Mouse (Mus musculus) natural killer cell, adult 2 months (primary cell): Measurements from ENCODE around the gene Vps8.

Experiments
- DNase-seq, 2 experiments: peaks; one replicate each; pipeline ENCODE4 v3.0.0; 2022; ENCODE audit warnings: low spot score in 2 of 2

The Vps8 gene

DNA sequence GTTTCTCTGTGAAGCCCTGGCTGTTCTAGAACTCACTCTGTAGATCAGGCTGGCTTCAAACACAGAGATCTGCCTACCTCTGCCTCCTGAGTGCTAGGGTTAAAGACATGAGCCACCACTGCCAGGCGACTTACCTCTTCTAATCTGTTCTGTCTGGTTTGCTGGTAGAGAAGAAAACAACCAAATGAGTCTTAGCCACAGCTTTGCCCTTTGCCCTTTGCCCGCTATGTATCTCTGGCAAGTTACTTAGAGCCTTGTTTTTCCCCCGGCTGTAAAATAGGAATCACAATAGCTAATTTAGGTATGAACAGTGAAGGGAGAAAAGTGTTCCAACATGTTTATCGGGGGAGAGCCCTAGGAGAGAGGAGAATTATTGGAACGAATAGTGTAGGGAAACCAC lies 18.3 kb upstream of the Vps8 start:
- DNase-seq, result no peak

DNA sequence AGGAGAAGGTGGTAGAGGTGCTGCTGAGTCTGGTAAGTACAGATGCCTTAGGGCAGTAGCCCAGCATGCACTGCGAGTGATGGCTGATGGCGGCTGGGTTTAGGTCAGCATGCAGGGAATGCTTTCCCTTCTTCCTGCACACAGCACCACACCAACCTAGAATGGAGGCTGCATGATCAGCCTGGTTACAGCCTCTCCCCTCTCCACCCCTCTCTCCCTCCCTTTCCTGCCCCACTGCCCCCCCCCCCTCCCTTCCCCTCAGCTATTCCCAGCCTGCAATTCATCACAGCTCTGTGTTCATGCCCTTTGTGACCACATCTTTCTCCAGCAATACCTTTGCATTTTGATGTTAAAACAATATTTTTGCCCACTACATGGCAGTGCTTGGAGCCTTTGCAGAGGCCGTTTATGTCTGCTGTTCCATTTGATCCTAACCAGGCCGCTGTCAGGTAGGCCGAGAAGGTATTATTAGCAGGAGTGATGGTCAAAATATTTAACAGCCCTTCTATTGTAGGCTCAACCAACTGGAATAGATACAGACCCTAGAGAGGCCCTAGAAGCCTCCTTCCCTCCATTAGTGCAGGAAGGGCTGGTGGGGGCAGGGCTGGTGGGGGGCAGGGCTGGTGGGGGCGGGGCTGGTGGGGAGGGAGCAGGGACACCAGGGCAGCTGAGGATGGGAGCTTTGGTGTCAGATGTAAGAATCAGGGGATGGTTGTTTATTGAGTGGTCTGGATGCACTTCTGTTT lies 17.5 kb upstream of the Vps8 start:
- no peak for DNase-seq

DNA sequence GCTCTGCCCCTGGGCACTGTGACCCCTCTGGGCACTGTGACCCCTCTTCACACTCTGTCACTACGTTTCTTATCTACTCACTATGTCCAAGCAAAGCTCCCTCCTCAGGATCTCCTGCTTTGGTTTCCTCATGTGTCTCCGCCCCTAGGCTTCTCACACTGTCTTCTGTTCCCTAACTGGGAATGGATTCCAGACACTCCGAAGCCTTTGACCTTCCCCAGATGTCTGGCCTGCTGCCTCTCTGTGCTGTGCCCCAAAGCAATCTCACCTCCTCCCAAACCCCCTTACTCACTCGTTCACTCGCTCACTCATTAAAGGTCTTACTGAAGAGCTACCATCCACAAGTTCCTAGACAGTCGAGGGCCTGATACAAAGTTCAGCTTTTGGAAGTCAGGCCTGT lies 16.8 kb upstream of the Vps8 start:
- no peak for DNase-seq

DNA sequence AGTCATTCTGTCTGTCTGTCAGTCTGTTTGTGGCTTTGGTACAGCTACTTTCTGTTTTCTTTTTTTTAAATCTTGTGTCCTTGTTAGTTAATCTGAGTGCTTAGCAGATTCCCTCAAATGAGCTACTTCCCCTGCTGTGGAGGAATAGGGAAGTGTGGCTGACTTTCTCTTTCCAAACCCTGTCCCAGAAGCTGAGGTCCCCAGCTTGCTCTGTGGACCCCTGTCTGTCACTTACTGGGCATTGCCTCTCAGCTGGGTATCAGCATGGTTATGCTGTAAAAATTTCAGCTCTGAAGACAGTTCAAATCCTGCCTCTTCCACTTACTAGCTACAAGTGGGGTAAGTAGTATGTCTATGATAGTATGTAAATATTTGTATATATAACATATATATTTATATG lies 11.1 kb upstream of the Vps8 start:
- no peak for DNase-seq

DNA sequence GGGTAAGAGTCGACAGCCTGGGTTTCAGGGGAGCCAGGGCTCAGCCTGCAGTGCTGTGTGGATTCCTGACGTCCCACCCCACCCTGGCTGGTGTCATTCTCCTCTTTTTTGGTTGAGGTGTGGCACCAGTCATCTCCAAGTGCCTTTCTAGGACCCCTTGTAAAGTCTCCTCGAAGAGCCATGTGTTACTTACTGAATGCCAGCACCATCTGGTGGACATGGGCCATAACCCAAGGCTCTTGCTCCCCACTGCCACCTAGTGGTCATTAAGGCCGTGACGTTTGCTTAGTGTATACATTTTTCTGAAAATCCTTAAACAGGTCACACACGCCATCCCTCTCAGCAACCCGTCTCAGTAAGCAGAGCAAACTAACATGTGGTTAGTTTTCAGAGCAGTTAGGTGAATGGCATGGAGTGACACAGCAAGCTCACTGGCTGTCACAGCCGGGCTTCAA lies 10.3 kb upstream of the Vps8 start:
- DNase-seq, result peak; percentile 58 to 79

DNA sequence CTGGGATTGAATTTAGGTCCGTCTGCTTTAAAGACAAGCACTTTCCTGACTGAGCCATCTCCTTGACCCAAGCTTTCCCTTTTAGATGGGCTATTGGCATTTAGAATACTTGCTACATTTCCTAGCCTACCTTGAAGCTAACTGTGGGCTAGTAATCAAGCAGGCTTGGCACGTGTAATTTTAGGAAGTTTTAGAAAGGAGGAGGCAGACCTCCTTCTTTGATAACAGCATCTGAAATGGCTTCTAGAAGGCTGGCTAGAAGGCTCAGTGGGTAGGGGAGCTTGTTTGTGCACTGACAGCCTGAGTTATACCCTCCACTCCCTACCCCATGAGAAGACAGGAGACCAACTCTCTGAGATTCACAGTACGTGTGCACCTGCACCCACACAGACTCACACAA lies 9.1 kb upstream of the Vps8 start:
- no peak for DNase-seq

DNA sequence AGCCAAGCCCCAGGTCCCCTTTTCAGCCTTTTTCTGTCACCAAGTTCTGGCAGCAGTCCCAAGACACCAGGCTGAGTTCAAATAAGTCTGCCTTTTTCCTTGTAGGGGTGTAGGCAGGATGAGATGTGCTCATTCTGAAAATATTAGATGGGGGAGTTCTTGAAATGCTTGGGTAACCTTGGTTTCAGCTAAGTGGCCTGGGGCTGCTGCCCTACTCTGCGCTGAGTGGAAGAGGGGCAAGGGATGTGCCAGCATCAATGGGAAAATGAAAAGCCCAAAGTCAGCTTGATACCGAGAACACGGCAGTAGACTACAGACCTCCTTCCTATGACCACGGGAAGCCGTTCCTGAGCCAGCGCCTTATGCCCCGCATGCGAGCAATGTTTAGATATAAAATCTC lies 7.8 kb upstream of the Vps8 start:
- DNase-seq, result no peak

DNA sequence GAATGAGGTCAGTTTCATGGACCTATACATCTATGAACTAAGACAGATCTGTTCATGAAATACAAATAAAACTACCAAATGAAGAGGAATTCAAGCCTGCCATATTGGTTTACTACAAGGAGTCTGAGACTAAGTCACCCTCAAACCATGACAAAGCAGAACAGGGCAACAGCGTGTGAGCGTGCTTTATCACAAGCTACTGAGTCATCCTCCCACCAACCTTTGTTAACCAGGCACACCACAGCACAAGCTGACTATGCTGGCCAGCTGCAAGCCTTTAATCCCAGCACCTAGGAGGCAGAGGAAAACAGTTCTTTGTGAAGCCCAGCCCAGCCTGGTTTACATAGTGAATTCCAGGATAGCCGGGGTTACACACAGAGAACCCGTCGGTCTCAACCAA lies 4.9 kb upstream of the Vps8 start:
- DNase-seq, result no peak

DNA sequence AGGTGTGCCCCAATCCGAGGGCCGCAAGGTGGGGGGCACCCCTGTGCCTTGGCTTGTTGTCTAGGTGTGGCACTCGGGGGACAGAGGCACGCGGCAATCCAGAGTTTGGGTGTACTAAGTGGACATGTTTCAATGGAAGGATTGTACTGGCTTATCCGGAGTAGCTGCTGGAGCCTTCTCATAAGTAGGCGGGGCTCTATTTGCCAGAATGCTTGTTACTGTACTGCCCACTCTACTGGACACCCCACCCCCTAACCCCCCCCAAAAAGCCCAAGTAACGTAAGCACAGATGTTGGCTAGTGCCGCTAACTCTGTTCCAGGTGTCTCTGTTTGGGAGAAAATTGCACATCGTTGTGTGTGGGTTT lies 610 bp downstream of the Vps8 start:
- DNase-seq, result no peak

DNA sequence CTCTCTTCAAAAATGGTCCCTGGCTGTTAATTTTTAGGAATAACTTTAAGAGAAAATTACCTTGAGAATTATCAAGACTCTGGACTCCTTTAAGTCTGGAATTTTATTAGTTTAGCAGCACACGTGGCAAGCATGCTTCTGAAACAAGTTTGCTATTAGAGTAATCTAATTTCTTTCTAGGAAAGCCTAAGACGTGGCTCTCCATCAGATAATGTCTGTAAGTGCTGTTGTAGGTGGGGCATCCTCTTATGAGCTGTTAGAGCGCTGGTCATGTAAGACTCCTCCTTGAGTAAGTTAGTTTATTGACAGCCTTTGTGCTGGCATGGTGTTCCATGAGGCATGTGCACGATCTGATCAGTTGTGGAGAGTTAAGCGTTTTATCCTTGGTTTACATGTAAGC lies 5.2 kb downstream of the Vps8 start:
- no peak for DNase-seq

DNA sequence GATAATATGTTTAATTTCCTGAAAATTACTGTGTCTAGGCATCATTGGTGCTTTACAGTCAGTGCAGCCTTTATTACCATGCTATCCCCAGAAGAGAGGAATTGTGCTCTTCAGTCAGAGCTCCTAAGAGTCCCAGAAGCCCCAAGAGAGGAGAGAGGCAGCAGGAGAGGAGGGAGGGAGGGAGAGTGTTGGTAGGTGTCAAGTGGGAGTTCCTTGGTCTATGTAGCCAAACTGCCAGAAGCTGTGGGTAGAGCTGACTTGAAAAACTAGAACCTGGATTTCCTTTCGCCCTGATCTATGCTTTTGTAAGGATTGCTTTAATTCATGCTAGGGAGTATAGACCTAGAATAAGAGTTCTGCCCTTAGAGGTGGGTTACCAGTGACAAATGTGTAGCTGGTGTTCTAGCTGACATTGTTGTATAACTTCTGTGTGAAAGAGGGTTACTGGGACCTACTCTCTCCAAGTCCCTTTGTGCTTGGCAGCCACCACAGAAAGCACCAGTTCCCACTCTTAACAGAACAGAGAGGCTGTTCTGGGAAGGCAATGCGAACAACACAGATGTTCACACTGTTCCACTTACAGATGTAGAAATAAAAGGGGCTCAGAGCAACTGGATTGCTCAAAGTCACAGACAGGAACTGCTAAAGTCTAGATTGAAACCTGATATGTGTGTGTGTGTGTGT lies 7.6 kb downstream of the Vps8 start:
- DNase-seq, result no peak

DNA sequence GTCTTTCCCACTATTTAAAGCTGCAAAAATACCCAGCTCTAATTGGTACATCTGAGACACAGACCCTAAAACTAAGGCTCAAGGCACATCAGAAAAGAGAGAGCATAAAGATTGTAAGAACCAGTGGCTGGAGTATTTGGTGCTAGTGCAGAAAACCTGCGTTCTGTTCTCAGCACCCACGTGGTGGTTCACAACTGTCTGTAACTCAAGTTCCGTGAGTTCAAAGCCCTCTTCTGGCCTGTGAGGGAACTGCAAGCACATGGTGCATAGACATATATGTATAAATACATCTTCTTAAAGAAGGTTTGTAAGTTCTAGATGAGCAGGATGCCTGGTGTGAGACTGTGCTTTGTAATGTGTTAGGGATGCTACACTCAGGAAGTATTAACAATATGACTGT lies 8.7 kb downstream of the Vps8 start:
- DNase-seq, result no peak

DNA sequence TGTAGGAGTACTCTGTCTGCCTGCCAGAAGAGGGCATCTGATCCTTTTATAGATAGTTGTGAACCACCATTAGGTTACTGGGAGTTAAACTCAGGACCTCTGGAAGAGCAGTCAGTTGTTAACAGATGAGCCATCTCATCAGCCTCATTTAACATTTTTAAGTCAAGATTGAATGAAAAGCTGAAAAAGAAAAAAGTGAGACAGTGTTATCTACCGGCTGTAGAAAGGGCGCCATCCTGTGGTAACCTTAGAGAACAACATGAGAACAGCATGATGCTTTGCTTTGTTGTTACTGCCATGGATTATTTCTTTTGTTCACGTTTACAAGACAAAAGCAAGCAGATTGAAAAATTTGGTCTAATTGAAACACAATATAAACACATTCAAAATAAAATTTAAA lies 10.6 kb downstream of the Vps8 start:
- peak in 1 of 2 experiments; percentile 7 for DNase-seq

DNA sequence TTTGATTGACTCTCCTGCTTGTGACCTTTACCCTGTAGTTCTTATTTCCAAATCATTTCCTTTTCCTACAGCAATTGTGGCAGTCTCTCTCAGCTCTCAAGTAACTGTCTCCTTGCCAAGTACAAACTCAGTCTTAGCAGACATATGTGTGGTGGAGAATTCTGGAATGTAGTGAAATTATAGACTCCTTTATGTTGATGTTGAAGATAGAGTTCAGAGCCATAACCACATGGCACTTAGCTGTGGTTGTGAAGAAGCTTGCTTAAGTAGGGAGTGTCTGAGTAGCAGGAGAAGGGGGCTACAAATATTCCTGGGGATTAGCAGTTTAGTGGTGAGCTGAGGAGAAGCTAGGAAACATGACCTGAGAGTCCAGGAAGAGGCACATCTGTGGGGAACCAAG lies 18.1 kb downstream of the Vps8 start:
- DNase-seq, result no peak

DNA sequence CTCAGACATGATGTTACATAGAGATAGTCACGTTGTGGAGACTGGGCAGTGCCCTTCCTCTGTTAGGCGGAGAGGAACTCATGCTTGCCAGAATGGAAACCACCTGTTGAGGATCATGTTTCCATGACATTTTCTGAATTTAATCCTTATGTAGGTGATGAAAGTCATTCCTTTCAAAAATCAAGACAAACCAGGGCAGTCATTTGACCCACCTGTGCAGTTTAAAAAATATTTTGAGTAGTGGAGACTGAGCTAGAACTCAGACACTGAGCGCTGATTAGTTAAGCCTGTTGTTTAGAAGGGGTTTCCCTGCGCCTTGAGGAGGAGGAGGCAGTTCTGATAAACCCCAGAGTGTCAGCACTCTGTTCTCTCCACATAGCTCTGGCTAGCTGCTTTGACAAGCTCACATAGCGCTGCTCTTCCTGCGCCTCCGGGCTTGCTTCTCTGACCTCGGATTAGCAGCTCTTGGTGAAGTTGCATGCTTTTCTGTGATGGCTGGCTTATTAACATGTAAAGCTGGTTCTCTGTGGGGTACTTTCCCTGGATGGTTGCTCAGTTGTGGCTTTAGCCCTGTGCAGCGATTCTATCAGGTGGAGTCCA lies 22.2 kb downstream of the Vps8 start:
- DNase-seq, result no peak

DNA sequence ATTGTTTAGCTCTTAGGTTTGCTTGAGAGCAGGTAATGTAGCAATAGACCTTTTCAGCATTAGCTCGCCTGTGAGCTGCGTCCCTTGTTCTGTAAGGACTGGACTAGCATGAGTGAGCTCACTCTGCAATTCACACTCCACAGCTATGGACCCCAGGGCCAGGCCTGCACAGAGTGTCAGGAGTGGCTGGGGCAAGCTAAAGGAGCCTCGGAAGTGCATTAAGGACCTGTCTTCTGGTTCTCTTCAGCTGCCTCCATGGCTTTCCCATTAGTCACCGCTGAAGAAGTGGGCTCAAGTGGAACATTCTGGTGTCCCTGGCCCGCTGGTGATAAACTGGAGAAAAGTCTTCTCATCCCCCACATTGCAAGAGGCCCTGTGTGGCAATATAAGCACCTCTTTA lies 24.5 kb downstream of the Vps8 start:
- DNase-seq, result no peak

DNA sequence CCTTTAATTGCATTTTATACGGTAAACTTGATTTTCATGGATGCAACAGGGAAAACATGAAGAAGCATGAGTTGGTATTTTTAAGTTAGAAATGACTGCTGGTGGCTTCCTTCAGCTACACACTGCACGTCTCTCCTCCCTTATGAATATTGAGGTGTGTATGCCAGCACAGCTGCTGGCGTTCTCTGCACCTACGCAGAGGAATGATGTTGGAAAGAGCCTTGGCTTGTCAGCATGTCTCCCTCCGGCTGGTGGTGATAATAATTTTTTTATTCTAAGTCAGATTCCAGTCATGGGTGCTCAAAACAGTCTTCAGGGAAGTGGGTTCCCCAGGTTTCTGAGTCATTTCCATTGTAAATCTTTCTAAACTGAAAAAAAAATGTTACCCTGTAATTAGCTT lies 25.5 kb downstream of the Vps8 start:
- DNase-seq, result no peak

DNA sequence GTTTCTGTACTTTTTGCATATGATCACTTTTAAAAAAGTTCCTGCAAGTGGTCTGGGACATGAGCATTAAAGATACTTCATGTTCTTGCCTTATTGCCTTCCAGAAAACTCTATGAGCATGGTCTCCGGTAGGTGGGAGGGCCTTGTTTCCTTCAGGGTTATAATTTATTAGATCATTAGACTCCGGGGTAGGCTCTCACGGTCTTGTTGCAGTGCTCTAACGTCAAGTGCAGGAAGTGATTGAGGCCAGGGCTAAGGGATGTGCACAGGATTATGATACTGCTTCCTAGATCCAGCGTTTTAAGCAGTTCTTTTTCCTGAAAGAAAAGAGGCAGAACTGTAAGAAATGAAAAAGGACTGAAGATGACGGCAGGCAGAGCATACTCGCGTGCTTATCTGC lies 27.0 kb downstream of the Vps8 start:
- DNase-seq, result no peak

DNA sequence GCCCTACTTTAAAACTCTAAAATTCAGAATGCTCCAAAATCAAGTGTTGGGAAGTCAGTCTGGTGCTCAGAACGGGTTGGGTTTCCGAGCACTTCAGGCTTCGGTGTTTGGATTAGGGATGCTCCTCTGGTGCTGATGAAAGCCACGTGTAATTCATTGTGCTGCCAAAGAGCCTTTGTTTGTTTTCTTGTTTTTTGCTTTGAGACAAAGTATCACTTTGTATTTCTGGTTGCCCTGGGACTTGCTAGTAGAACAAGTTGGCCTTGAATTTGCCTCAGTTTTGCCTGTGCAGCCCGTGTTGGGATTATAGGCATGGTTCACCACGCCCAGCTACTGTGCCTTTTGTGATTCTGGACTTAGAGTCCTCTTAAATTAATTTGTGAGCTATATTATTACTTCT lies 29.7 kb downstream of the Vps8 start:
- DNase-seq, result no peak

DNA sequence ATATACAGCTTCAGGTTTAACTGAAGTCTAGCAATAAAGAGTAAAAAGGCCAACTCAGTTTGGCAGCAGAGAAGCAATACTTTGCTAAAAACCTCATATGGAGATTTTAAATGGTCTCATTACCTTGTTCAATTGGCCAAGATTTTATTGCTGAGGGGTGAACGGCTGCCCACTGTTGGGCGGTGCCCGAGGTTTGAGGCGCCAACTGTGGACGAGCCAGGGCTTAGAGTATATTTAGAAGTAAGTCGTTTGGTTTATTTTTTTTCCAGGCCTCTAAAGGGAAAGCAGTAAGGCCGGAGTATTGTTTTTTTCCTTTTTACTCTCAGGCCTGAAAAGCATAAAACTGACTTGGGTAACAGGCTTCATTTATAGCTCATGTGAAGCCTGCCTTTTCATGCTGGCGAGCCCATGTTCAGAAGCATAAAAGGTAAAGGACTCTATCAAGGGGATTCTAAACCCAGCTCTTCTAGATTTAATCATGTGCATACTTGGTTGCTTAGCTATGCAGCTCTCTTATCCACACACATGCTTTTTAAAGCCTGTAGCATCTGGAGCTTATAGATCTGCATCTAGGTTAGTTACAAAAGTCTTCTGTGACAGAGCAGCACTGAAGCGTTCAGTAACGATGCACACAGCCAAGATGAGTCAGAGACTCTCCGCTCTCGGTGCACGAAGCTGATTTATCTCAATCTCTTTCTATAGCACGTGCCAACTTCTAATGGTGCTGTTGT lies 34.9 kb downstream of the Vps8 start:
- DNase-seq, result no peak

DNA sequence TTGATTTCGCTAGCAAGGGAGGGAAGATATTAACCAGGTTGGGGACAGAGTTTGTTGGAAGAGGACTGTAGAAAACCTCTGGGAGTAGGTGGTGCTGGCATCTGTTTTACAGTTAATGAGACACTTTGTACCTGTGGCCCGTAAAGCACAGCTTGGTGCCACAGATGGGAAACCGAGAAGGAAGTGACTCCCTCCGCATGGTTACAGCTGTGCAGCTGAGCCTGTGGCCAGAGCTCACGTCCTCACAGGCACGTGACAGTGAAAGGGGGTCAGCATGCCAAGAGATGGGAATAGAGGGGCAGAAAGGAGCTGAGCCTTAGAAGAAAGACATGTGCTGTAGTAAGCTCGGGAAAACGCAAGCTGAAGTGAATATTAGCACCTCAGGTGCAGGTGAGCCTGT lies 43.0 kb downstream of the Vps8 start:
- DNase-seq, result no peak

DNA sequence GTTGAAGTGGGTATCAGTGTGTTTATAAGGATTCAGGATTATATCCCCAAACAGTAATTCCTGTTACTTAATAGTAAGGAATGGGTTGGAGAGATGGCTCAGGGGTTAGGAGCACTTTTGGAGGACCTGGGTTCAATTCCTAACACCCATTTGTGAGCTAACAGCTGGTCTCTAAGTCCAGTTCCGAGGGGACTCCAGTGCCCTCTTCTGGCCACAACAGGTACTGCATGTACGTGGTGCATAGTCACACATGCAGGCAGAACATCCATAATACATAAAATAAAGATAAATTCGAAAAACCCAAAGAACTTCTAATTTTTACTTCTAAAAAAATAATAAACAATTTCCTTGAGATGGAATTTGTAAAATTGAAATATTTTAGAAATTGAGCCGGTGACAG lies 47.5 kb downstream of the Vps8 start:
- DNase-seq, result peak in 1 of 2 experiments; percentile 12

DNA sequence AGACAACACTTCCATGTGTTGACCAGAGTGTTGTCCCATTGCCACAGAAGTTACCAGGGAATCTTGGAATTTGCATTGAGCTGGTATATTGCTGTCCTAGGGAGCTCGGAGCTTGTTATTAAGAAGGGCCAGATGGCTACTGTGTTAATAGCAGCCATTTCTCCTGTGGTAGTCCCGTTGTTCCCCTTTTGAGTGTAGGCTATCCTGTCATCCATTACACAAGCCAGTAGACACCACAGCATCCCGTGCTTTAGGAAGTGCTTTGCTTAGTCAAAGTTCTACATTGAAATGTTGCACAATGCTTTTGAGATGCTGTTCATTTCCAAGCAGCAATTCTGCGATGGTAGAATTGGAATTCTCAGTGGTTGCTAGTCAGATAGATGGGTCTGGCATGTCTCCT lies 54.2 kb downstream of the Vps8 start:
- no peak for DNase-seq
